Mouse (Mus musculus): ENCODE measurements around the gene Smc1a.

DNA sequence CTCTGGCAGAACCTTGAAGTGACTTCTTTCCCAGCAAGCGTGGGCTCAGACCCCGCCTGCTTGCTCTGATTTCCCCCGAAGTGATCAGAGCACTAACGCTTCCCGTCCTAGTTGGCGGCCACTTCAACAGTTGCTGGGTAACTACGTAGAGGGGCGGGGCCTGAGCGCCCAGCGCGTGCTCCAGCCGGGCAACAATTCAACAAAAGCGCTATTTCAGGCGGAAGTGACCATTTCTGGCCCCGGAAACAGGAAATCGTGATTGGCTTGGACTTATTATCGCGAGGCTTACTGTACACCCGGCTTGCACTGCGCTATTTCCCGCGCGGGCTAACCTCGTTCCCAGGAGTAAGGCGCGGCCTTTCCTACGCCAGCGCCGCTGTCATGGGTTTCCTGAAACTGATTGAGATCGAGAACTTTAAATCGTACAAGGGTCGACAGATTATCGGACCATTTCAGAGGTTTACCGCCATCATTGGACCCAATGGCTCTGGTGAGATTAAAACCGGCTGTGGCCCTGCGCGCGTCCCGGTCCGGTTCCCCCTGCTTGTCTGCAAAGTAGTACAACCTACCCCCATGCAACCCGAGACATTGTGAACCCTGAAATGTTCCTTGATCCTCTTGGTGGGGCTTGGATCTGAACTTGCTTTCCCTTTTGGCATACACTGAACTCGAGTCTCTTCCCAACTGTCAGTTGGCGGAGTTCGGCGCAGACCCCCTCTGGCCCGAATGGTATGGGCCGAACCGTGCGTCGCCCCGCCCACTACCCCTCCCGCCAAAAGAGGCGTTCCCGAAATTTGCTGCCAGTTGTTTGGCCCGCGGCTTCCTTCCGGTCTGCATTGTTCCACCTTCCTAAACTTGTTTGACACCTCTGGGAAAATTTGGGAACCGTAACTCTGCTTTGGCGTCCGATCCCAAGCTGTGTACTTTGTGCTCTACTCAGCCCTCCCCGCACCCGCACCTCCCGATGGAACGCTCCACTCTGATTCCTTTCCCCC lies at the start of gene Smc1a, which contains the start of gene Ribc1:
- TF ChIP-seq CTCF (conservative IDR thresholded peaks at IDR 0.05; ENCODE audit: insufficient read depth, insufficient read length, low read depth, low read length) = no peak
- TF ChIP-seq POLR2A (IDR thresholded peaks at IDR 0.05; ENCODE audit: low read depth, low read length) = no peak
